Mouse (Mus musculus): ENCODE measurements at regions not wholly inside any gene's neighbourhood (a gene's known extent, or its start where the extent isn't known, plus 50 kb on each side); places are given as distances from the start of the nearest gene placed in this dataset.

- Histone ChIP-seq H3K36me3 (no peaks in the 10 kb centered on the region), H3K27me3 (replicated peaks) (0 out of 2 replicates have a peak, but pooled peaks cover 3% of the 10 kb centered on the region), H3K27ac (no peak overlapping the region), H3K4me1 (peaks cover 19% of the 10 kb centered on the region), H3K9ac (no peak overlapping the region), H3K4me2 (replicated peaks) (no peak overlapping the region), H3K4me3 (no peak overlapping the region), H3K9me3 (no peaks in the 10 kb centered on the region)
- ATAC-seq (ENCODE audit: low FRiP score, low read depth), result no peak
- WGBS, result 87% methylated on average over 5 of the region's 5 CpGs
Observed at GRCm38 (mm10) chr8:23560836-23561235, 1149.7 kb downstream of the Mrps31 start.

GRCm38 (mm10) chr8:23561683-23562385 is 1150.7 kb downstream of the Mrps31 start:
- peak; percentile 31; the same call in 1 of the 2 replicates for ATAC-seq (ENCODE audit: low FRiP score, low read depth)
- 0 out of 2 replicates have a peak, but pooled peaks cover 3% of the 10 kb centered on the region for H3K27me3 ChIP-seq (replicated peaks)
- H3K4me3 ChIP-seq, result no peak overlapping the region
- H3K4me2 ChIP-seq (replicated peaks), result no peak overlapping the region; the same call in 1 of the 2 replicates
- no peak overlapping the region for H3K9ac ChIP-seq
- no peaks in the 10 kb centered on the region for H3K36me3 ChIP-seq
- WGBS, result 17% methylated on average over 8 of the region's 8 CpGs
- H3K4me1 ChIP-seq, result peaks cover 19% of the 10 kb centered on the region
- no peak overlapping the region for H3K27ac ChIP-seq
- H3K9me3 ChIP-seq, result no peaks in the 10 kb centered on the region

- H3K4me2 ChIP-seq (replicated peaks), result peak overlapping the region; percentile 51; the same call in 1 of the 2 replicates
Observed at GRCm38 (mm10) chr8:23562504-23562903, 1151.3 kb downstream of the Mrps31 start.

GRCm38 (mm10) chr8:23563065-23564020 is 1152.2 kb downstream of the Mrps31 start:
- ATAC-seq (ENCODE audit: low FRiP score, low read depth), result 0 out of 2 replicates have a peak, but pooled peaks have one; percentile 63
- Histone ChIP-seq H3K9ac (no peak overlapping the region), H3K36me3 (no peaks in the 10 kb centered on the region), H3K27ac (no peak overlapping the region), H3K4me1 (peaks cover 19% of the 10 kb centered on the region), H3K4me2 (replicated peaks) (peak overlapping the region; percentile 51), H3K27me3 (replicated peaks) (0 out of 2 replicates have a peak, but pooled peaks cover 3% of the 10 kb centered on the region), H3K4me3 (no peak overlapping the region), H3K9me3 (no peaks in the 10 kb centered on the region)
- 7% methylated on average over 18 of the region's 18 CpGs for WGBS

More at GRCm38 (mm10) chr8:23562504-23562903, 1151.3 kb downstream of the Mrps31 start:
- Histone ChIP-seq H3K9ac (no peak overlapping the region), H3K4me1 (peaks cover 19% of the 10 kb centered on the region), H3K4me3 (no peak overlapping the region), H3K9me3 (no peaks in the 10 kb centered on the region), H3K27ac (no peak overlapping the region), H3K27me3 (replicated peaks) (0 out of 2 replicates have a peak, but pooled peaks cover 3% of the 10 kb centered on the region), H3K36me3 (no peaks in the 10 kb centered on the region)
- WGBS, result 16% methylated on average over 9 of the region's 9 CpGs
- no peak for ATAC-seq (ENCODE audit: low FRiP score, low read depth)

GRCm38 (mm10) chr8:23567906-23568305 is 1156.7 kb downstream of the Mrps31 start:
- Histone ChIP-seq H3K36me3 (no peaks in the 10 kb centered on the region), H3K27ac (no peak overlapping the region), H3K9ac (no peak overlapping the region), H3K27me3 (replicated peaks) (0 out of 2 replicates have a peak, but pooled peaks cover 3% of the 10 kb centered on the region), H3K4me3 (no peak overlapping the region), H3K4me2 (replicated peaks) (no peak overlapping the region), H3K4me1 (peaks cover 8% of the 10 kb centered on the region), H3K9me3 (no peaks in the 10 kb centered on the region)
- WGBS, result 94% methylated on average over 3 of the region's 3 CpGs
- ATAC-seq (ENCODE audit: low FRiP score, low read depth), result no peak

GRCm38 (mm10) chr8:23571338-23571737 is 1154.3 kb downstream of the Adam3 start:
- ATAC-seq (ENCODE audit: low FRiP score, low read depth), result no peak
- 85% methylated on average over 1 of the region's 1 CpGs for WGBS
- H3K9ac ChIP-seq, result no peak overlapping the region
- no peak overlapping the region for H3K27ac ChIP-seq
- no peaks in the 10 kb centered on the region for H3K27me3 ChIP-seq (replicated peaks)
- no peak overlapping the region for H3K4me3 ChIP-seq
- H3K9me3 ChIP-seq, result no peaks in the 10 kb centered on the region
- H3K4me2 ChIP-seq (replicated peaks), result no peak overlapping the region
- no peaks in the 10 kb centered on the region for H3K36me3 ChIP-seq
- no peaks in the 10 kb centered on the region for H3K4me1 ChIP-seq

GRCm38 (mm10) chr8:23580106-23580505 is 1145.5 kb downstream of the Adam3 start:
- Histone ChIP-seq H3K4me2 (replicated peaks) (no peak overlapping the region), H3K36me3 (no peaks in the 10 kb centered on the region), H3K27me3 (replicated peaks) (no peaks in the 10 kb centered on the region), H3K4me3 (no peak overlapping the region), H3K4me1 (no peaks in the 10 kb centered on the region), H3K9me3 (no peaks in the 10 kb centered on the region), H3K27ac (no peak overlapping the region), H3K9ac (no peak overlapping the region)
- 82% methylated on average over 4 of the region's 4 CpGs for WGBS
- no peak for ATAC-seq (ENCODE audit: low FRiP score, low read depth)

- WGBS, result 91% methylated on average over 2 of the region's 2 CpGs
- no peak for ATAC-seq (ENCODE audit: low FRiP score, low read depth)
- Histone ChIP-seq H3K27me3 (replicated peaks) (no peaks in the 10 kb centered on the region), H3K4me1 (no peaks in the 10 kb centered on the region), H3K9ac (no peak overlapping the region), H3K4me2 (replicated peaks) (no peak overlapping the region), H3K36me3 (no peaks in the 10 kb centered on the region), H3K27ac (no peak overlapping the region), H3K4me3 (no peak overlapping the region), H3K9me3 (no peaks in the 10 kb centered on the region)
Observed at GRCm38 (mm10) chr8:23580701-23581100, 1145.0 kb downstream of the Adam3 start.

All from neural tube, embryonic 12.5 days (tissue).